Mouse (Mus musculus): ENCODE results near the gene Spata21. TPM values are rescaled to one million over a fixed set of nuclear protein-coding genes. Genes with fewer than 3 reads are reported as not detected.

Spata21 gene
- polyA plus RNA-seq, 1 experiment from 2014 or later, result 0.11 TPM

DNA sequence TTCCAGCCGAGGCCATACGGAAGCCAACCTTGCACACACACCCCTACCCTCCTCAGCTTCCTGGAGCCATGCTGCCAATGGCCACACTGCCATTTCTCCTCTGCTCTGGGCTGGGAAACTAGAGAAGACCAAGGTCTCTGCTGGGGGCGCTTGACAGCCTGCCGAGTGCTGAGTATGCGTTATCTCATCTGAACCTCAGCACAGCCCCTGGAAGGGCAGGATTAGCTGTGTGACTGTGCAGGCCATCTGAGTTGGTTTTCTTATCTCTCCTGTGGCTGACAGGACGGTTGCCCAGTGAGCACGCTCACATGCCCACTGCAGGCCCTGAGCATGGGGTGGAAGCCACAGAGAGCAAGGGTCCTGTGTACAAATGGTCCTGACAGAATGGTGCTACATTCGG lies 19.5 kb upstream of the Spata21 start:
- H3K9ac ChIP-seq (ENCODE audit: low read length), result no peak overlapping the region
- H3K27ac ChIP-seq (replicated peaks), result no peak overlapping the region
- ATAC-seq (ENCODE audit: low FRiP score, low TSS enrichment), result no peak
- H3K27me3 ChIP-seq (ENCODE audit: control insufficient read depth, insufficient read depth, low read length), result no peaks in the 10 kb centered on the region
- WGBS, result 88% methylated on average over 8 of the region's 8 CpGs
- TF ChIP-seq EP300 (optimal IDR thresholded peaks at IDR 0.05) (no peak), CTCF (IDR thresholded peaks at IDR 0.05; ENCODE audit: low read depth) (no peak)
- H3K9me3 ChIP-seq (ENCODE audit: control insufficient read depth, low read length), result no peaks in the 10 kb centered on the region
- no peaks in the 10 kb centered on the region for H3K4me1 ChIP-seq (replicated peaks; ENCODE audit: control insufficient read depth, insufficient read depth)
- no peak overlapping the region for H3K4me3 ChIP-seq (ENCODE audit: low read depth, low read length)
- DNase-seq (ENCODE audit: low spot score), result no peak
- peaks cover 49% of the 10 kb centered on the region for H3K36me3 ChIP-seq (ENCODE audit: control insufficient read depth, insufficient read depth, low read length)
- no peak overlapping the region for H3K4me2 ChIP-seq (replicated peaks; ENCODE audit: low read depth)

DNA sequence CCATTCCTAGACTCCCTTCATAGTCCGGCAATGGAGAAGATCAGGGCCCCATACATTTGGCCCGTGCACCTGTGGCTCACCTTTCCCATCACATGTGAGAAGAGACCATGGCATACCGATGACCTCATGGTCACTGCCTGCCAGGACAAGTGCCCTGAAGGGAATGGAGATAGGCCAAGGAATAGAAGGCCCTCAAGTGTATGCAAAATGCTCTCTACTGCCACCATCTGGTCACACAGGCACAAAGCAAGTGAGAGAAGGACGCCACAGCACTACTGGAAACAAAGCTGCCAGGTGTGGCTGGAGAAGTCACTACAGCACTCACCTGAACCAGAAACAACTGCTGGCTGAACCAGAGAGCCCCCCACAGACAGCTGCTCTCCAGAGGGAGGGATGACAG lies 18.4 kb upstream of the Spata21 start:
- 64% methylated on average over 4 of the region's 4 CpGs for WGBS
- Histone ChIP-seq H3K4me3 (ENCODE audit: low read depth, low read length) (no peak overlapping the region), H3K27ac (replicated peaks) (no peak overlapping the region), H3K9ac (ENCODE audit: low read length) (no peak overlapping the region), H3K4me2 (replicated peaks; ENCODE audit: low read depth) (no peak overlapping the region), H3K9me3 (ENCODE audit: control insufficient read depth, low read length) (no peaks in the 10 kb centered on the region), H3K4me1 (replicated peaks; ENCODE audit: control insufficient read depth, insufficient read depth) (no peaks in the 10 kb centered on the region), H3K27me3 (ENCODE audit: control insufficient read depth, insufficient read depth, low read length) (no peaks in the 10 kb centered on the region), H3K36me3 (ENCODE audit: control insufficient read depth, insufficient read depth, low read length) (peaks cover 49% of the 10 kb centered on the region)
- peak; percentile 1; the same call in 1 of the 2 replicates for ATAC-seq (ENCODE audit: low FRiP score, low TSS enrichment)
- peak; percentile 68 for DNase-seq (ENCODE audit: low spot score)
- TF ChIP-seq CTCF (IDR thresholded peaks at IDR 0.05; ENCODE audit: low read depth) (peak; percentile 92), EP300 (optimal IDR thresholded peaks at IDR 0.05) (no peak)

DNA sequence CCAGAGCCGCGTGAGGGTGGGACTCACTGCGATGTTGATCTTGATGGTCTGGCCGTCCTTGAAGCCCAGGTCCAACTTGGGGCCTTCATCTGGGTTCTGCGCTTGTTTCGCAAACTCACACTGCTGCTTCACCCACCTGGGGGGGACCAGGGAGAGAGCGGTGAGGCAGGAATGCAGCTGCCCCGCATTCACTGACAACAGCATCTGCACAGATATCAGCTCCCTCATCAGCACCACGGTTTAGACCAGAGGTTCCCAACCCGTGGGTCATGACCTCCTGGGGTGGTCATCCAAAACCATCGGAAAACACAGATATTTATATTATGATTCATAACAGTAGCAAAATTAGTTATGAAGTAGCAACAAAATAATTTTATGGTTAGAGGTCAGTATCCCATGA lies 15.6 kb upstream of the Spata21 start:
- H3K4me2 ChIP-seq (replicated peaks; ENCODE audit: low read depth), result no peak overlapping the region
- no peak for TF ChIP-seq CTCF (IDR thresholded peaks at IDR 0.05; ENCODE audit: low read depth)
- no peaks in the 10 kb centered on the region for H3K9me3 ChIP-seq (ENCODE audit: control insufficient read depth, low read length)
- no peak for ATAC-seq (ENCODE audit: low FRiP score, low TSS enrichment)
- H3K4me1 ChIP-seq (replicated peaks; ENCODE audit: control insufficient read depth, insufficient read depth), result 0 out of 2 replicates have a peak, but pooled peaks cover 2% of the 10 kb centered on the region
- DNase-seq (ENCODE audit: low spot score), result no peak
- H3K36me3 ChIP-seq (ENCODE audit: control insufficient read depth, insufficient read depth, low read length), result peaks cover 35% of the 10 kb centered on the region
- no peak overlapping the region for H3K9ac ChIP-seq (ENCODE audit: low read length)
- no peak overlapping the region for H3K4me3 ChIP-seq (ENCODE audit: low read depth, low read length)
- H3K27me3 ChIP-seq (ENCODE audit: control insufficient read depth, insufficient read depth, low read length), result no peaks in the 10 kb centered on the region
- H3K27ac ChIP-seq (replicated peaks), result no peak overlapping the region
- WGBS, result 85% methylated on average over 11 of the region's 11 CpGs

DNA sequence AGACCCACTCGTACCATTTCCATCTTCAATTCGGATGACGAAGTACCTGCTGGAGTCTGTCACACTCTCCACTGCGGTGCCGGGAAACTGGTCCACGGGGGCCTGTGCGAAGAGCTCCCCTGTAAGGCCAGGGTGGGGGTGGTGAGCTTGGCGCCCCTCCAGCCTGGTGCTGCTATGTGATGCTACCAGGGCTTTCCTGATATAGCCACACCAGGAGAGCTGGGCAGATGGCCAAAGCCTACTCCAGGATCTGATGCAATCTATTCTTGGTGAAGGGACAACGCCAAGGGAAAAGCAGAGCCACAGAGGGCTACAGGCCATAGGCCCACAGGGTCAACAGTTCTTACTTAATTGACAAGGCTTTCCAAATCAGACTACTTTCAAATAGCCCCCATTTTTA lies 14.5 kb upstream of the Spata21 start:
- ATAC-seq (ENCODE audit: low FRiP score, low TSS enrichment), result no peak
- 0 out of 2 replicates have a peak, but pooled peaks cover 2% of the 10 kb centered on the region for H3K4me1 ChIP-seq (replicated peaks; ENCODE audit: control insufficient read depth, insufficient read depth)
- H3K27me3 ChIP-seq (ENCODE audit: control insufficient read depth, insufficient read depth, low read length), result no peaks in the 10 kb centered on the region
- H3K9ac ChIP-seq (ENCODE audit: low read length), result 0 out of 2 replicates have a peak overlapping the region, but pooled peaks have one; percentile 27
- H3K4me3 ChIP-seq (ENCODE audit: low read depth, low read length), result no peak overlapping the region
- peaks cover 23% of the 10 kb centered on the region for H3K36me3 ChIP-seq (ENCODE audit: control insufficient read depth, insufficient read depth, low read length)
- H3K4me2 ChIP-seq (replicated peaks; ENCODE audit: low read depth), result no peak overlapping the region
- no peak overlapping the region for H3K27ac ChIP-seq (replicated peaks)
- 75% methylated on average over 9 of the region's 9 CpGs for WGBS
- TF ChIP-seq EP300 (optimal IDR thresholded peaks at IDR 0.05), result no peak
- no peak for TF ChIP-seq CTCF (IDR thresholded peaks at IDR 0.05; ENCODE audit: low read depth)
- DNase-seq (ENCODE audit: low spot score), result no peak
- H3K9me3 ChIP-seq (ENCODE audit: control insufficient read depth, low read length), result no peaks in the 10 kb centered on the region

DNA sequence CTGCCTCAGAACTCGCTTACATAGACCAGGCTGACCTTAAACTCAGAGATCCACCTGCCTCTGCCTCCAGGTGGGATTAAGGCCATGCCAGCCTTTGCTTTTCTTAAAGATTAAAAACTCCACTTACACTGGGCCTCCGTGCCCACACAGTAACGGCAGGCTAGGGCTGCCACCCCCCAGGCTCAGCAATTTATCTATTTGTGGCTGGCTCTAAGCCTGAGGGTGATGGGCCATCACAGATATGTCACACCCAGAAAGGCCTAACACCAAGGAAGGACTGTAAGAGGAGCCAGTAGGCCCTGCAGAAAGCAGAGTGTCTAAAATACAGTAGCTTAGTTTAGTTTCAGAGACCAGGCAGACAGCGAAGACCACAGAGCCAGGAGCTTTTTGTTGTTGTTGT lies 14.0 kb upstream of the Spata21 start:
- no peak for TF ChIP-seq EP300 (optimal IDR thresholded peaks at IDR 0.05)
- TF ChIP-seq CTCF (IDR thresholded peaks at IDR 0.05; ENCODE audit: low read depth), result no peak
- Histone ChIP-seq H3K27ac (replicated peaks) (no peak overlapping the region), H3K4me3 (ENCODE audit: low read depth, low read length) (no peak overlapping the region), H3K9me3 (ENCODE audit: control insufficient read depth, low read length) (no peaks in the 10 kb centered on the region), H3K9ac (ENCODE audit: low read length) (0 out of 2 replicates have a peak overlapping the region, but pooled peaks have one; percentile 27), H3K27me3 (ENCODE audit: control insufficient read depth, insufficient read depth, low read length) (no peaks in the 10 kb centered on the region), H3K4me2 (replicated peaks; ENCODE audit: low read depth) (no peak overlapping the region), H3K36me3 (ENCODE audit: control insufficient read depth, insufficient read depth, low read length) (peaks cover 19% of the 10 kb centered on the region), H3K4me1 (replicated peaks; ENCODE audit: control insufficient read depth, insufficient read depth) (0 out of 2 replicates have a peak, but pooled peaks cover 2% of the 10 kb centered on the region)
- DNase-seq (ENCODE audit: low spot score) (no peak), ATAC-seq (ENCODE audit: low FRiP score, low TSS enrichment) (no peak)
- 84% methylated on average over 4 of the region's 4 CpGs for WGBS

DNA sequence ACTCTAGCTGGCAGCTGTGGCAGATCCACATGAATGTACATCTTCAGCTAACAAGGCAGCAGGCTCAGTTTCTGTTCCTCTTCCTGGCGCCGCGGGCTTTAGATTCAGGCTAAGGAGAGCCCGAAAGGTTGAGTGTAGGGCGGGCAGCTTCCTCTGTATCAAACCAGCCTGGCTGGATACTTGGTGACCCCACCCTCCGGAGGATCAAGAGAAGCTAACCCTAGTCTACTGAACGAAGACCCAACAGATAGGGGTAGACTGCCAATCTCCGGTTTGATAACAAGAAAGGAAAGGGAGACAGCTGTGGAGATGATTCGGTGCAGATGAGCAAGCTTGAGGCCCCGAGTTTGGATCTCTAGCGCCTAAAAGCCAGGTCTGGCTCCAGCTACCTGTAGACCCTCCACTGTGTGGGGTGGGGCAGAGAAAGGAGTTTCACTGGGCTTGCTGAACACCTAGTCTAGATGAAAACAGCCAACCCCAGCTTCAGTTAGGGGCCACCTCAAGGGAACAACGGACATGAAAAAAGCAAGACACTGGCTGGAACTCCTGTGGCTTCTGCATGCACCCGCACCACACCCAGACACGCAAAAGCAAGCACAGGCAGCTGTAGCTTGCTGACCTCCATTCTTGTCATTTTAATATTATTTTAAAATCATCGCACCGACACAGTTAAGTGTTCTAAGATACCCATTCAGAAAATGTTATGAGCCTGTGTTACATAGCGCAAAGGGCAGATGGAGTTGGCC lies 11.2 kb upstream of the Spata21 start:
- 62% methylated on average over 17 of the region's 17 CpGs for WGBS
- H3K4me2 ChIP-seq (replicated peaks; ENCODE audit: low read depth), result peak overlapping the region; percentile 95
- no peak for DNase-seq (ENCODE audit: low spot score)
- ATAC-seq (ENCODE audit: low FRiP score, low TSS enrichment), result no peak
- peak overlapping the region; percentile 89 for H3K4me3 ChIP-seq (ENCODE audit: low read depth, low read length)
- peak overlapping the region; percentile 61 for H3K27ac ChIP-seq (replicated peaks)
- no peaks in the 10 kb centered on the region for H3K9me3 ChIP-seq (ENCODE audit: control insufficient read depth, low read length)
- H3K4me1 ChIP-seq (replicated peaks; ENCODE audit: control insufficient read depth, insufficient read depth), result 0 out of 2 replicates have a peak, but pooled peaks cover 2% of the 10 kb centered on the region
- no peaks in the 10 kb centered on the region for H3K27me3 ChIP-seq (ENCODE audit: control insufficient read depth, insufficient read depth, low read length)
- TF ChIP-seq EP300 (optimal IDR thresholded peaks at IDR 0.05) (no peak), CTCF (IDR thresholded peaks at IDR 0.05; ENCODE audit: low read depth) (no peak)
- H3K9ac ChIP-seq (ENCODE audit: low read length), result peak overlapping the region; percentile 89
- H3K36me3 ChIP-seq (ENCODE audit: control insufficient read depth, insufficient read depth, low read length), result peaks cover 6% of the 10 kb centered on the region; the same call in 1 of the 2 replicates

Data from stomach, postnatal 0 days (tissue).